Mouse (Mus musculus): ENCODE measurements around the gene Hsf5. TPM values are rescaled to one million over a fixed set of nuclear protein-coding genes. Genes with fewer than 3 reads are reported as not detected.

The Hsf5 gene
- polyA plus RNA-seq, 1 experiment from 2014 or later: 0.52 TPM

DNA sequence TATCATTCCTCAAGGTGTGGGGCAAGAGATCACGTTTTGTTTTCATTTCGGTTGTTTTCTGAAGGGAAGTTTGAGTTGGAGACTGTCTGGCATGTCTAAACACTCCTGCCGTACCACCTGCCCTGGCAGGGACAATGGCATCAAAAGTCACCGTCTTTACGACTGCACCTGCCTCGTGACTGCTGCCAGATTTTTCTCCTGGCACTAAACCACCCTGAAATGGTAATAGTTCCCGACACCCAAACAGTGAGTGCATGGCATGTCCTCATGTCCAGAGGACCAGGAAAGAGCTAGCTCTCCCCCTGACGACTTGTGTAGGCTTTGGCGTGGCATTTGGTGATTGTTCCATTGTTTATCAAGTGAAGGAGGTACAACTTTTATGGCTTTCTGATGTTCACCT lies 63.8 kb downstream of the Hsf5 start:
- no peak overlapping the region for H3K4me3 ChIP-seq (ENCODE audit: low read depth, low read length)
- H3K27me3 ChIP-seq (ENCODE audit: control insufficient read depth, insufficient read depth, low read length): no peaks in the 10 kb centered on the region
- DNase-seq (ENCODE audit: low spot score) (no peak), ATAC-seq (replicated peaks; ENCODE audit: low FRiP score) (no peak)
- WGBS: 90% methylated on average over 9 of the region's 9 CpGs
- no peaks in the 10 kb centered on the region for H3K36me3 ChIP-seq (ENCODE audit: control insufficient read depth, insufficient read depth, low read length)
- H3K27ac ChIP-seq (ENCODE audit: low read depth, low read length): no peak overlapping the region
- H3K4me1 ChIP-seq (replicated peaks; ENCODE audit: control insufficient read depth, insufficient read depth, low read length): no peaks in the 10 kb centered on the region
- no peak overlapping the region for H3K4me2 ChIP-seq (ENCODE audit: low read depth, low read length, severe bottlenecking)
- H3K9me3 ChIP-seq (ENCODE audit: control insufficient read depth, low read length): no peaks in the 10 kb centered on the region
- no peak overlapping the region for H3K9ac ChIP-seq (ENCODE audit: low read length)

DNA sequence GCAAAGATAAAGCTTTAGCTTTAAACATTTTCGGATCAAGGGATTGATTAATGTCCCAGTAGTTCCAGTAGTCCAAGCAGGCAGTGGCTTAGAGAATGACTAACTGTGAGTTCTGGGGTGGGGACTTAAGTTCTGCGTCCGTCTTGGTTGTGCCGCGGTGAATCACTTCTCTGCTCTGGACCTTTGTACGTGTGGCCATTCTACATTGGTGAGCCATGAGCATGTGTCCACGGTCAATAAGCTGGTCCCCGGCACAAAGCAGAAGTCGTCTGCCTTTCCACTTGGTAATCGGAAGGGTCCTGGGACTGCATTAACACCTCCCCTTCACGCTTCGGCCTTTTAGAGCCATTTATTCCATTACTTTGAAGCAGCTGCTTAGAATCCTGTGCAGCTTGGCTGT lies 65.1 kb downstream of the Hsf5 start:
- WGBS: 89% methylated on average over 12 of the region's 12 CpGs
- Histone ChIP-seq H3K27ac (ENCODE audit: low read depth, low read length) (no peak overlapping the region), H3K27me3 (ENCODE audit: control insufficient read depth, insufficient read depth, low read length) (no peaks in the 10 kb centered on the region), H3K4me2 (ENCODE audit: low read depth, low read length, severe bottlenecking) (no peak overlapping the region), H3K9ac (ENCODE audit: low read length) (no peak overlapping the region), H3K9me3 (ENCODE audit: control insufficient read depth, low read length) (no peaks in the 10 kb centered on the region), H3K4me3 (ENCODE audit: low read depth, low read length) (no peak overlapping the region), H3K4me1 (replicated peaks; ENCODE audit: control insufficient read depth, insufficient read depth, low read length) (no peaks in the 10 kb centered on the region), H3K36me3 (ENCODE audit: control insufficient read depth, insufficient read depth, low read length) (no peaks in the 10 kb centered on the region)
- no peak for DNase-seq (ENCODE audit: low spot score)
- ATAC-seq (replicated peaks; ENCODE audit: low FRiP score): no peak

- no peak overlapping the region for H3K4me2 ChIP-seq (ENCODE audit: low read depth, low read length, severe bottlenecking)
- no peaks in the 10 kb centered on the region for H3K27me3 ChIP-seq (ENCODE audit: control insufficient read depth, insufficient read depth, low read length)
- H3K4me3 ChIP-seq (ENCODE audit: low read depth, low read length): no peak overlapping the region
- no peak for DNase-seq (ENCODE audit: low spot score)
- no peak for ATAC-seq (replicated peaks; ENCODE audit: low FRiP score)
- no peak overlapping the region for H3K9ac ChIP-seq (ENCODE audit: low read length)
- H3K36me3 ChIP-seq (ENCODE audit: control insufficient read depth, insufficient read depth, low read length): no peaks in the 10 kb centered on the region
- 52% methylated on average over 13 of the region's 13 CpGs for WGBS
- no peaks in the 10 kb centered on the region for H3K4me1 ChIP-seq (replicated peaks; ENCODE audit: control insufficient read depth, insufficient read depth, low read length)
- H3K9me3 ChIP-seq (ENCODE audit: control insufficient read depth, low read length): no peaks in the 10 kb centered on the region
- H3K27ac ChIP-seq (ENCODE audit: low read depth, low read length): no peak overlapping the region
Observed at GRCm38 (mm10) chr11:87682838-87683571, 66.0 kb downstream of the Hsf5 start.

DNA sequence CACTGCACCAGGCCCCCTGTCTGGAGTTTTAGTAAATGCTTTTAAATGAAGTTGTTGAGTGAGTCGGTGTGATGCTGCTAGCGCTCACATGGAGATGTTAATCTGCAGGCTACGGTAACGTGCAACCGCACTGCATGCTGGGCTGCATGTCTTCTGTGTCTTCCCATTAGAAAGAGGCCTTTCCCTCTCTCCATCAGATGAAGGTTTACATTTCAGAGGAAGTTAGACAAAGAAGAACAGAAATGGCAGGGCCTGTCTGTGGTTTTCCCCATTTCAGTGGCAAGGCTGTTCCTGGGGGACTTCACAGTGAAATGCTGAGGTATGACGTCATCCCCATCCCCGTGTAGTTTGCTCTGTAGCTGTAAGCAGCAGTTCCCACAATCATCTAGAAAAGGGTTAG lies 69.4 kb downstream of the Hsf5 start:
- Histone ChIP-seq H3K27ac (ENCODE audit: low read depth, low read length) (no peak overlapping the region), H3K9ac (ENCODE audit: low read length) (no peak overlapping the region), H3K36me3 (ENCODE audit: control insufficient read depth, insufficient read depth, low read length) (no peaks in the 10 kb centered on the region), H3K4me2 (ENCODE audit: low read depth, low read length, severe bottlenecking) (no peak overlapping the region), H3K4me3 (ENCODE audit: low read depth, low read length) (no peak overlapping the region), H3K27me3 (ENCODE audit: control insufficient read depth, insufficient read depth, low read length) (no peaks in the 10 kb centered on the region), H3K9me3 (ENCODE audit: control insufficient read depth, low read length) (no peaks in the 10 kb centered on the region), H3K4me1 (replicated peaks; ENCODE audit: control insufficient read depth, insufficient read depth, low read length) (peaks cover 4% of the 10 kb centered on the region; the same call in 1 of the 2 replicates)
- DNase-seq (ENCODE audit: low spot score) (no peak), ATAC-seq (replicated peaks; ENCODE audit: low FRiP score) (no peak)
- 75% methylated on average over 7 of the region's 7 CpGs for WGBS

DNA sequence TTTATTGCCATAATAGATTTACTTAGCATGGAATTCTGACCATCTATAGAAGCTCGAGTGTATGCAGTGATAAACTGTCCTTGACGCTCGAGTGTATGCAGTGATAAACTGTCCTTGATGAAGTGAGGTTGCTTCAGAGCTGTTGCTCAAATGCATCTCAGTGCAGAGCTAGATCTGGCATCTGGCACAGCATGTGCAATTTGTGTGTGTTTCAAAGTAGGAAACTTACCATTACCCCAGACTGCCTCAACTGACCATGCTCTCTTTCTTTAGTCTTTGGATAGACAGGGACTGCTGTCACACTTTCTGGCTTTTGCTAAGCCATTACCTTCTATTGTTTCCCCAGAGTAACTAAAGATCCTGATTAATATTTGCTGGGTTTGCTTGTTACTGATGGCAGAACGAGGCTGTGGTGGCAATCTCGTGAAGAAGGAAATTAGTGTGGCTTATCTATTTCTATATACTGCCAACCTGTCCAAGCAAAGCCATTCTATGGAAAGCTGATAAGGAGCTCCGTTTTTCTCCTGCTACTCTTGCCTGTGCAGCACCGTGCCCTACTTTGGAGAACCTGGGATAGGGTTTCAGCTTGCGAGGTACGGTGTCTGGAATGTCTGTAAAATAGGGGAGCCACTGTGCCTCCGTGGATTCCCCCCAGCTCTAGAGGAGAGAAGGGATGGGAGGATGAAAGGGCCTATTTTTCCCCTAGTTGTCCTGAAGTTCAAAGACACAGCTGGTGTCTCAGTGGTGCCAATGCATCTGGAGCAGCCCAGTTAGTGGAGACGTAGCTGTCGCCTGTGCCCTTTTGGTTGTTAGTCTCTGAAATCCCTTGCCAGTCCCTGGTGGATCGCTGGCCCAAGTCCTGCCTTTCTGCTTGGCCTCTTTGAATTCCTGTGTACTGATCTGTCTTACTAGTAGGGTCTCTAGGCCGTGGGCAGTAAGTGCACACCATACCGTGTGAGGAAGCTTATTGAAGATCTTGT lies 70.6 kb downstream of the Hsf5 start:
- H3K9ac ChIP-seq (ENCODE audit: low read length): no peak overlapping the region
- no peak overlapping the region for H3K4me2 ChIP-seq (ENCODE audit: low read depth, low read length, severe bottlenecking)
- ATAC-seq (replicated peaks; ENCODE audit: low FRiP score) (no peak), DNase-seq (ENCODE audit: low spot score) (no peak)
- H3K27ac ChIP-seq (ENCODE audit: low read depth, low read length): no peak overlapping the region
- no peaks in the 10 kb centered on the region for H3K36me3 ChIP-seq (ENCODE audit: control insufficient read depth, insufficient read depth, low read length)
- H3K4me3 ChIP-seq (ENCODE audit: low read depth, low read length): no peak overlapping the region
- no peaks in the 10 kb centered on the region for H3K9me3 ChIP-seq (ENCODE audit: control insufficient read depth, low read length)
- peaks cover 4% of the 10 kb centered on the region; the same call in 1 of the 2 replicates for H3K4me1 ChIP-seq (replicated peaks; ENCODE audit: control insufficient read depth, insufficient read depth, low read length)
- WGBS: 83% methylated on average over 15 of the region's 15 CpGs
- no peaks in the 10 kb centered on the region for H3K27me3 ChIP-seq (ENCODE audit: control insufficient read depth, insufficient read depth, low read length)

GRCm38 (mm10) chr11:87688478-87689203 lies 71.7 kb downstream of the Hsf5 start:
- Histone ChIP-seq H3K27me3 (ENCODE audit: control insufficient read depth, insufficient read depth, low read length) (no peaks in the 10 kb centered on the region), H3K9ac (ENCODE audit: low read length) (no peak overlapping the region), H3K4me3 (ENCODE audit: low read depth, low read length) (no peak overlapping the region), H3K9me3 (ENCODE audit: control insufficient read depth, low read length) (no peaks in the 10 kb centered on the region), H3K27ac (ENCODE audit: low read depth, low read length) (no peak overlapping the region), H3K4me1 (replicated peaks; ENCODE audit: control insufficient read depth, insufficient read depth, low read length) (peaks cover 4% of the 10 kb centered on the region; the same call in 1 of the 2 replicates), H3K36me3 (ENCODE audit: control insufficient read depth, insufficient read depth, low read length) (no peaks in the 10 kb centered on the region), H3K4me2 (ENCODE audit: low read depth, low read length, severe bottlenecking) (no peak overlapping the region)
- DNase-seq (ENCODE audit: low spot score) (no peak), ATAC-seq (replicated peaks; ENCODE audit: low FRiP score) (no peak)
- 90% methylated on average over 11 of the region's 11 CpGs for WGBS

DNA sequence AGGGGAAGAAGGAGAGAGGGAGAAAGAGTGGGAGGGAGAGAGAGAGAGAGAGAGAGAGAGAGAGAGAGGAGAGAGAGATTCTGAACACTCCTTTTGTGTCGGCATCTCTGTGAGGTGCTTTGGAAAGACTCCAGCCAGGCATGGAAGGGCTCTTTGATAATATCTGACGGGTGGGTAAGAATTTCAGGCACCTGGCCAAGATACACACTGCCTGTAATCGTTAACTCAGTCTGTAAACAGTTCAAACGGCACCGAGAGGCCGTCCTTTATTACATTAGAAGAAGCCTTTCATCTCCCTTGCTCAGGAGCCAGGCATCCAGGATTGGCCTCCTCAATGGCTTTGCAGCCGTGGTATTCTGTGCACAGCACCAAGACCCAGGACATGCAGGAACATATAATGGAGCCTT lies 72.4 kb downstream of the Hsf5 start:
- no peak overlapping the region for H3K4me3 ChIP-seq (ENCODE audit: low read depth, low read length)
- H3K27ac ChIP-seq (ENCODE audit: low read depth, low read length): no peak overlapping the region; the same call in 1 of the 2 replicates
- H3K4me1 ChIP-seq (replicated peaks; ENCODE audit: control insufficient read depth, insufficient read depth, low read length): peaks cover 4% of the 10 kb centered on the region; the same call in 1 of the 2 replicates
- no peak for ATAC-seq (replicated peaks; ENCODE audit: low FRiP score)
- H3K4me2 ChIP-seq (ENCODE audit: low read depth, low read length, severe bottlenecking): no peak overlapping the region
- no peak for DNase-seq (ENCODE audit: low spot score)
- H3K9ac ChIP-seq (ENCODE audit: low read length): no peak overlapping the region
- H3K9me3 ChIP-seq (ENCODE audit: control insufficient read depth, low read length): no peaks in the 10 kb centered on the region
- H3K36me3 ChIP-seq (ENCODE audit: control insufficient read depth, insufficient read depth, low read length): no peaks in the 10 kb centered on the region
- 25% methylated on average over 7 of the region's 7 CpGs for WGBS
- H3K27me3 ChIP-seq (ENCODE audit: control insufficient read depth, insufficient read depth, low read length): no peaks in the 10 kb centered on the region

GRCm38 (mm10) chr11:87690054-87690740 lies 73.2 kb downstream of the Hsf5 start:
- no peak overlapping the region for H3K4me3 ChIP-seq (ENCODE audit: low read depth, low read length)
- H3K4me1 ChIP-seq (replicated peaks; ENCODE audit: control insufficient read depth, insufficient read depth, low read length): peaks cover 4% of the 10 kb centered on the region; the same call in 1 of the 2 replicates
- no peak overlapping the region for H3K9ac ChIP-seq (ENCODE audit: low read length)
- no peaks in the 10 kb centered on the region for H3K27me3 ChIP-seq (ENCODE audit: control insufficient read depth, insufficient read depth, low read length)
- H3K4me2 ChIP-seq (ENCODE audit: low read depth, low read length, severe bottlenecking): no peak overlapping the region
- H3K36me3 ChIP-seq (ENCODE audit: control insufficient read depth, insufficient read depth, low read length): no peaks in the 10 kb centered on the region
- 80% methylated on average over 16 of the region's 16 CpGs for WGBS
- peak overlapping the region; percentile 46; the same call in 1 of the 2 replicates for H3K27ac ChIP-seq (ENCODE audit: low read depth, low read length)
- no peaks in the 10 kb centered on the region for H3K9me3 ChIP-seq (ENCODE audit: control insufficient read depth, low read length)
- DNase-seq (ENCODE audit: low spot score) (no peak), ATAC-seq (replicated peaks; ENCODE audit: low FRiP score) (no peak)

Data from forebrain, embryonic 11.5 days (tissue).